Mouse (Mus musculus): ENCODE results near the gene Mfap4.

Mfap4 gene

DNA sequence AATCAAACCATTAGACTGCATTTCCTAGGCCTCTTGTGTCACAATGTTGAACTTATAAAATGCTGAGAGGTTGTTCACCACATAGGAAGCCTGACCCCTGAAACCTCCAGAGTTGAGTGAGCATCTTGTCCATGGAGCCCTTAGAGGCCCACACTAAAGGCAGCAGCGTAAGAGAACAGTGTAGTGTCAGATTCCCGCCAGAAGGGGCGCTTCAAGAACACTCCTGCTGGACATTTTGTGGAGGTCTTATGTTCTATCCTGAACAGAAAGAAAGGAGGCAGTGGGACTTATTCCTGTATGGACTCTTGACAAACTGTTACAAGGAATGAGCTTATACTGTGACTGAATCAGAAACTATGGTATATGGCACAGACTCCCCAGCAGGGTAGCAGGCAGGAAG is 29.7 kb downstream of the Mfap4 start:
- in situ Hi-C loops (cut with MboI, MseI) = no loop called here

DNA sequence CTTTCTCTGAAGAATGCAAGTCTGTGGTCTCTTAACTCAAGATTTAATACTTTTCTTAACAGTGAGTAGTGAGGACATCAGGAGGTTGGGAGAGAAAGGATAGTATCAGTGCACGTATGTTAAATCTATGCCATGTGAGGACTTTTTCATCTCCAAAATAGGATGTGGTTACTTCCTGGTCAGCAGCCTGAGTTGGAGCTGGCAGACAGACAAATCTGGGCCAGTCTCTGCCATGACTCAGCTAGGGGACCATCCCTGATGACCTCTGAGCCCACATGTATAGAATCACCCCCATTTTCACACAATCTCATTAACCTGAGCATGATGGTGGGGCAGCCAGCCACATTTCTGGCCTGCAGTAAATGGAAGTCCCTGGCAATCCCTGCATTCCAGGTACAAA is 32.7 kb downstream of the Mfap4 start:
- in situ Hi-C loops (cut with MboI, MseI) = no loop called here

DNA sequence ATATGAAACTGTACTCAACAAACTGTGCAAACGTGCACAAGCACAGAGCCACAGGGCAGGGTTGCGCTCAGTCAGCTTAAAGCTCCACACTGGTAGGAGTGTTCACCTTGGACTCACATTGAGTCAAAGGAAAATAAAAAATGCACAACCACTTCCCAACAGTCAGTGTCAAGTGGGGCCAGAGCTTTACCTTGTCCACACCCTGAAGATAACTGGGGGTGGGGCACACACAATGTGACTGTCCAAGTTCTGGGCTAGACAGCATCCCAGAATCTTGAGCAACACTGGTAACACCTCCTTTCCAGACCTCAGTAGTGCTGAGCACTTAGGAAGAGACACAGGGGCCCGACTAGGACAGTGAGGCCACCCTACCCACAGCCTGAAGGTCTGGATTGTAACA is 33.6 kb downstream of the Mfap4 start:
- in situ Hi-C loops (cut with MboI, MseI) = no loop called here

DNA sequence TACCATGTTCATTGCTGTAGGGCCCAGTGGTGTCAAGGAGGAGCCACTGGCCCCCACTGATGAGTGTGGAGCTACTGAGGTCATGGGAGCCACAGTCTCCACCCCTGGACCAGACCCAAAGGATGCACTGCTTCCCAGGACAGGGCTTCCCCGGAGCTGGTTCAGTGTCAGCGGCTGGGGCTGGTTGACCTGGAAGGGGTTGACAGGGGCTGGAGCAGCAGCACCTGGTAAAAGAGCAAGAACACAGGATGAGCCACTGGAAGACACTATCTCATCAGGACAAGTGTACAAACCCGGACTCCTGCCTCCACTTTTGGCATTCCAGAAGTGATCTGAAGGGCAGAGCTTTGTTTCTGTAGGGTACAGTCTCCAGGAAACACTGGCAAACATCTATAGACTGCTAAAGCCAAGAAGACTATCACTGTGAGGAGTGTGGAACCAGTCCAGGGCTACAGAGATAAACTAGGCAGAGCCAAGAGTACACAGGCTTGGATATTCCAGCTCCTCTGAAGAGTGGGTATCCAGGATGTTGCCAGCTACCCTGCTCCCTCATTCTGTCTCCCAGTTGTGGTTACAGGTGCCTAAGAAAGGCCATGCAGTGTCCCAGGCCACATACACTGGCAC is 34.4 kb downstream of the Mfap4 start:
- in situ Hi-C loops (cut with MboI, MseI) = no loop called here

DNA sequence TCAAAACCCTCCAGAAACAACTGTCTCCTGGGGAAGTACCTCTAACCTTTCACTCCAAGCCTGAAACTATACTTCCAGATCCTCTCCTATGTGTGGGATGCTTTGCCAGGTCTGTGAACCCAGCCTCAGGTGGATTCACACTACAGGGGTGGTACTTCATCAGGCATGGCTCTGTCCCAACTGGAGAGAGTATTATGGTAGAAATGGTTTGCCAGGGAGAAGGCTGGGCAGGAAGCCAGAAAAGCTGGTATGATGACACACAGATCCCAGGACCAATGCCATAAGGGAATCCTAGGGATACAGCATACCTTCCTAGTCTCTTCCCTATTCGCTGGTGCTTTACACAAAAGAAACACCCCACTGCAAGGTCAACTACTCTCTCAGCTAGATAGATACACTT is 41.6 kb downstream of the Mfap4 start:
- in situ Hi-C loops (cut with MboI, MseI) = no loop called here

DNA sequence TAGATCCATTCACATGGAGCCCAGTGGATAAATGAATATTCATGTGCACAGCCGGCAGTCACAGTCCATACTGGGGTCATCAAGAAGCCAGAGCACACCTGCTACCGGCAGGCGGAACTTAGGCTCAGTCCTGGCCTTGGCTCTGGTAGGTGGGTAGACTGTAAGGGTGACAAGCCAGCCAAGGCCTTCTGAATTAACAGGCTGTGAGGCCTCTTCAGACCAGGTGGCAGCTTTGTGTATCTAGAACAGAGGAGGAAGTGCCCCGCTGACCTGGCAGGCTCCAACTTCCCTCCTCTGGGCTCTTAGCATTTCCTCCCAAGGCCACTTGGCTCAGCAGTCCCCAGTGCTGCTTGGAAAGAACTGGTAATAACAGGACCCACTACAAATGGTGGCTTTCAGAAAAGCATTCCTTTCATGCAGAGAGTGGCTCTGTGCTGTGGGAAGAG is 44.1 kb downstream of the Mfap4 start:
- in situ Hi-C loops (cut with MboI, MseI) = no loop called here

DNA sequence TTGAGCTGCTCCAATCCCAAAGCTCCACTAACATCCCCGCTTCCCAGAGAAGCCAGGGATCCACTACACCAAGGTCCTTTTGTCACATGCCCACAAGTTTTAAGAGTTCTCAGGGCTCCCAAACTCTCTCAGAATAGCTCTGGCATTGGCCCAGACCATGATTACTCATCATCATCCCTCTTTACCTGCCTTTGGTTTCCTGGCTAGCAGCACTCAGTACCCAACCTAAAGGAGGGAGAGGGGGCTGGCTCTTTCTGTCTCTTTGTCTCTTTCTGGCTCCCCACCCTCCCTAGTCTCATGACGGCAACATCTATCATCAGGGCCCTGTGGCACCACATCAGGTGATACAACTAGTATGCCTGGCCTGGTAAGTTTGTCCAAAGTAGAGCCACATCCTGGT is 47.6 kb downstream of the Mfap4 start:
- in situ Hi-C loops (cut with MboI, MseI) = no loop called here

DNA sequence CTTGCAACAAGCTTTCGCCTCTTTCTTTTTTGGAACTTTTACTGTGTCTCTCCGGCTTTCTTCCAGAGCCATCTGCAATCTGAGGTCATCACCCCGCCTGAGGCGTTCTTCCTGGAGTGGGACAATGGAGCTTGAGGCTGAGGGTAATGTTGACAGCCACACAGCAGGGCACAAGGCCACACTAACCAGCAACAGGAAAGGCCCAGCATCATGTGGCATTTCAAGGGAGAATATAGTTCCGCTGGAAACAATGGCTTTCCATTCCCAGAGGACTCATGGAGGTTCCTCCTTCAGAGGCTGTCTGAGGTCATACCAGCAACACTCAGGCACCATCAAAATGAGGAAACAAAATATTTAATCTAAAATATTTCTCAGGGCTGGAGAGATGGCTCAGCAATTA is 48.3 kb downstream of the Mfap4 start:
- in situ Hi-C loops (cut with MboI, MseI) = no loop called here

DNA sequence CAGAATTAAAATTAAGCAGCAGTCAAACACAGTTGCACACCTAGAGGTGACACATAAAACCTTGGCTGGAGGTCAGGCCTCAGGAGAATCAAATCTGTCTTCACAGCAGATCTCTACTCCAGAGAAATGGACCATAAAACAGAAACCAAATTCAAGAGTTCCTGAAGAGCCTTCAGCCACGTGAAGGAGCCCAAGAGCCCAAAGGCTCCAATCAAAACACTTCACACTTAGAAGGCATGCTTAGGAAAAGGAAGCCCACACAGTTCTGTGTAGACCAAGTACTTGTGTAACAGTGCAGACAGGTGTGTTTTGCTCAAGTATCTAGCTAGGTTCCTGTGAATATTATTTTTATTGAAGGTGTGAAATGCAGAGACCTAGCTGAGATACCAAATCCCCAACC is 50.3 kb downstream of the Mfap4 start:
- in situ Hi-C loops (cut with MboI, MseI) = no loop called here

DNA sequence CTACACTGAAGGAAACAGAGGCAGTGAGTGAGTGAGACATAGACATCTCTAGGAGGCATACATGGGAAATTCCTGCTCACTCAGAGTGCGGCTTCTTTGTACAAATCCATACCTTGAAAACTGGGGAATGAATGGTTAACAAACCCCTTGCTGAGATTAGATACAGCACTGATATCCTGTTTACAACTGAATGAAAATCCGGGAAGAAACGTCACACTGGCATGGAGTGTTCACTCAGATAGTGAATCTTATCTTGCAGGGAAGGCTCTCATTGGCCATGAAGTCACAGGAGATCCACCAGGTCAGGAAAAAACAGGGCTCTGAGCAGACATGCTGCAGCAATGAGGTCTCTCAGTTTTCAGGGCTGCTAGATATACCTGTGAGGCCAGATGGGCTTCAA is 51.7 kb downstream of the Mfap4 start:
- in situ Hi-C loops (cut with MboI, MseI) = no loop called here

DNA sequence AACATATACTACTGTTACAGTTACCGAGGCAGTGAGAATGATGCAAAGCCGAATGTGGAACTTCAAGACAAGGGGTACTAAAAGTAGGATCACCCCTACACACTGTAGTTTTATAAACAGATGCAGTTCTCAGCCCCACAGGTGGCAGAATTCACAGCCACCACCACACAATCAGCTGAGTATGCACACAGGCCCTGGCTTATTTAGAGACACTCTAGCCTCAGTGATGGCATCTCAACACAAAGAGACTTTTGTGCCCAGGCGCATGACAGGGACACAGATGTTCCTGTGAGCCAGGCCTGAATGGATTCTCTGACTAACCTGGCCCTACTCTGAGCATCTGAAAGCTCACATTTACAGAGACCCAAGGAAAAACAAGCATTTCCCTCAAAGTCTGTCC is 52.1 kb downstream of the Mfap4 start:
- in situ Hi-C loops (cut with MboI, MseI) = no loop called here
